Mouse (Mus musculus) cortical plate, adult 2 months (tissue): ENCODE measurements at regions not wholly inside any gene's neighbourhood (a gene's known extent, or its start where the extent isn't known, plus 50 kb on each side); places are given as distances from the start of the nearest gene placed in this dataset.

Experiments
- H3K27ac ChIP-seq: fragments of 200-500 bp; 2 replicates; pipeline ENCODE4 v1.5.1; 2012; ENCODE audit warnings: low read length, control low read depth, inconsistent platforms; ENCODE audit not compliant: insufficient read depth
- H3K4me1 ChIP-seq: fragments of 200-500 bp; 2 replicates; pipeline ENCODE4 v1.6.1; 2011; ENCODE audit warnings: low read length; ENCODE audit not compliant: control insufficient read depth, insufficient read depth
- H3K4me3 ChIP-seq: fragments of 200-500 bp; 2 replicates; pipeline ENCODE4 v1.5.1; 2011; ENCODE audit warnings: mild to moderate bottlenecking, low read length, control low read depth; ENCODE audit not compliant: insufficient read depth
- CTCF ChIP-seq: fragments of 200-500 bp; IDR thresholded peaks from 2 replicates; pipeline ENCODE4 v1.5.1; 2011; ENCODE audit warnings: mild to moderate bottlenecking, control low read depth, low read length; ENCODE audit not compliant: insufficient read depth; ENCODE audit errors: extremely low read depth
- POLR2A ChIP-seq: fragments of 200-500 bp; IDR thresholded peaks from 2 replicates; pipeline ENCODE4 v1.6.1; 2011; ENCODE audit warnings: mild to moderate bottlenecking, low read length, control low read depth; ENCODE audit not compliant: insufficient read depth; ENCODE audit errors: extremely low read depth

GRCm38 (mm10) chr11:63376991-63377390 is 248.2 kb downstream of the Pmp22 start:
- Histone ChIP-seq H3K4me3 (no peak overlapping the region), H3K27ac (no peak overlapping the region), H3K4me1 (no peaks in the 10 kb centered on the region)
- TF ChIP-seq POLR2A (no peak), CTCF (no peak)

- Histone ChIP-seq H3K4me3 (no peak overlapping the region), H3K27ac (no peak overlapping the region), H3K4me1 (no peaks in the 10 kb centered on the region)
- TF ChIP-seq POLR2A, result no peak
Observed at GRCm38 (mm10) chr11:63388247-63388646, 259.5 kb downstream of the Pmp22 start.

GRCm38 (mm10) chr11:63391478-63391877 is 262.7 kb downstream of the Pmp22 start:
- TF ChIP-seq CTCF (peak; percentile 54), POLR2A (no peak)
- no peak overlapping the region for H3K4me3 ChIP-seq
- H3K4me1 ChIP-seq, result no peaks in the 10 kb centered on the region

GRCm38 (mm10) chr11:63392378-63392777 is 263.6 kb downstream of the Pmp22 start:
- no peak overlapping the region for H3K27ac ChIP-seq
- H3K4me1 ChIP-seq, result no peaks in the 10 kb centered on the region
- H3K4me3 ChIP-seq, result no peak overlapping the region
- TF ChIP-seq POLR2A (no peak), CTCF (0 out of 2 replicates have a peak, but pooled peaks have one; percentile 37)

More at GRCm38 (mm10) chr11:63391478-63391877, 262.7 kb downstream of the Pmp22 start:
- H3K27ac ChIP-seq, result no peak overlapping the region

GRCm38 (mm10) chr11:63394201-63394600 is 265.4 kb downstream of the Pmp22 start:
- TF ChIP-seq POLR2A (no peak), CTCF (no peak)
- H3K27ac ChIP-seq, result no peak overlapping the region

GRCm38 (mm10) chr11:63396386-63396785 is 267.6 kb downstream of the Pmp22 start:
- Histone ChIP-seq H3K4me1 (no peaks in the 10 kb centered on the region), H3K27ac (no peak overlapping the region), H3K4me3 (no peak overlapping the region)
- TF ChIP-seq POLR2A (no peak), CTCF (no peak)

More at GRCm38 (mm10) chr11:63394201-63394600, 265.4 kb downstream of the Pmp22 start:
- H3K4me1 ChIP-seq, result no peaks in the 10 kb centered on the region
- H3K4me3 ChIP-seq, result no peak overlapping the region

GRCm38 (mm10) chr11:63402741-63403140 is 274.0 kb downstream of the Pmp22 start:
- Histone ChIP-seq H3K27ac (no peak overlapping the region), H3K4me1 (no peaks in the 10 kb centered on the region), H3K4me3 (no peak overlapping the region)
- TF ChIP-seq POLR2A, result no peak
- no peak for TF ChIP-seq CTCF

- no peak overlapping the region for H3K4me3 ChIP-seq
- no peak overlapping the region for H3K27ac ChIP-seq
- H3K4me1 ChIP-seq, result no peaks in the 10 kb centered on the region
- TF ChIP-seq POLR2A (no peak), CTCF (peak; percentile 89)
Observed at GRCm38 (mm10) chr11:63404719-63405118, 275.9 kb downstream of the Pmp22 start.

GRCm38 (mm10) chr11:63409431-63409830 is 280.6 kb downstream of the Pmp22 start:
- no peak overlapping the region for H3K27ac ChIP-seq
- H3K4me1 ChIP-seq, result no peaks in the 10 kb centered on the region
- H3K4me3 ChIP-seq, result no peak overlapping the region
- TF ChIP-seq POLR2A (no peak), CTCF (no peak)

- H3K27ac ChIP-seq, result no peak overlapping the region
- TF ChIP-seq POLR2A (no peak), CTCF (no peak)
Observed at GRCm38 (mm10) chr11:63410921-63411320, 282.1 kb downstream of the Pmp22 start.

More at GRCm38 (mm10) chr11:63410921-63411320, 282.1 kb downstream of the Pmp22 start:
- Histone ChIP-seq H3K4me1 (no peaks in the 10 kb centered on the region), H3K4me3 (no peak overlapping the region)
